Mouse (Mus musculus): ENCODE measurements around the gene Vsig2. TPM values are rescaled to one million over a fixed set of nuclear protein-coding genes. Genes with fewer than 3 reads are reported as not detected.

Vsig2 gene
- polyA plus RNA-seq, 1 experiment from 2014 or later: 33.3 TPM

DNA sequence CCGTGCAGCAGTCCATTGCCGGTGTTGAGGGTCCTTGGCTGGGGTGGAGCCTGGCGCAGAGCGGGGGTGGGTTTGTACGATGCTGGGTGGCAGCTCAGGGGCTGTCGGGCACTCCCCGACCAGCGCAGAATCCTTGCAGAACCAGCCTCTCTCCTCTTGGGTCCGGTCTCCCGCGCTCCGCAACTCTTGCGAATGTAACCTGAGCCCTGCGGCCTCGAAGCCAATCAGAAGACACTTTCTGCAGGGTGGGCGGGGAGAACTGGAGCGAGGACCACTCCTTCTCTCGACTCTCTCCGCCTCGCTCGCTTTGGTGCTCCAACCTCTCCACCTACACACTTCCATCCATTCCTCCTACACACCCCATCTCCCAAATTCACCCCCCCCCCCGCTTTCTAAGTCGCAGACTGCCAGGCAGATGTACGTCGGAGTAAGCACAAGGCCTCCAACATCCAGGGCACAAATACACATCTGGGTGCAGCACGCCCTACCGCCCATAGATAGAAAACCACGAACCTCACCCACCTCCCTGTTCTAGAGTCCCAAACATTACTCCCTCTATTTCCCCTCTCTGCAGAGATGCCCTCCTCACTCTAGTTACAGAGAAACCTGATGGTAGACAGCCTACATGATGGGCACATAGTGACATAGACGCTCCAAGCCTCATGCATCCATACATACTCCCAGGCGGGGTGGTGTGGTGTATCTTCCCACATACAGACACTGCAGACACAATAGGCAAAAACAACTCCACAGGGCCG lies 13.7 kb downstream of the Vsig2 start, which contains the start of gene Nrgn:
Gene Nrgn, minus strand, starts transcription at position 369 of the 758 bp plus-strand sequence.
- ATAC-seq (ENCODE audit: borderline replicate concordance, extremely low read depth, low FRiP score, low TSS enrichment): peak; percentile 93
- Histone ChIP-seq H3K4me3 (peak within 1 kb of the TSS; percentile 47), H3K27ac (no peak within 1 kb of the TSS), H3K27me3 (peaks cover 31% of the 10 kb centered on the region), H3K4me1 (peaks cover 18% of the 10 kb centered on the region), H3K9me3 (no peaks in the 10 kb centered on the region), H3K4me2 (peak within 1 kb of the TSS; percentile 83), H3K9ac (peak within 1 kb of the TSS; percentile 37; the same call in 1 of the 2 replicates), H3K36me3 (no peaks in the 10 kb centered on the region)
- WGBS: 4% methylated on average over 31 of the region's 31 CpGs

DNA sequence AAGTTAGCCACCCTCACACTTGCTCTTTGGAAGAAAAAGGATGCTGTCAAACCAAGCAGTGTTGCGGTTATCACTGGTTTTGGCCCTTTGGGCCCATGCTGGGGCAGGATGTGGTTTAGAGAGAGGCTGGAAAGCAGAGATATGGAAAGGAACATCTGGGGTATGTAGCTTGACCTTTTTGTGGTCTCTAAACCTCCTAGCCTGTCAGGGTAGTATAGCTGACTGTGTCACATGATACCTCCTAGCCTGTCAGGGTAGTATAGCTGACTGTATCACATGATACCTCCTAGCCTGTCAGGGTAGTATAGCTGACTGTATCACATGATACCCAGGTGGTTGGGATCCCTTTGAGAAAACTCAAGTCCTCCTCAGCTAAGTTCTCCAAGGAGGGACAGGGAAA lies 15.2 kb downstream of the Vsig2 start:
- H3K4me2 ChIP-seq: no peak overlapping the region
- H3K4me1 ChIP-seq: peaks cover 18% of the 10 kb centered on the region
- no peaks in the 10 kb centered on the region for H3K9me3 ChIP-seq
- peaks cover 31% of the 10 kb centered on the region for H3K27me3 ChIP-seq
- no peak for ATAC-seq (ENCODE audit: borderline replicate concordance, extremely low read depth, low FRiP score, low TSS enrichment)
- no peaks in the 10 kb centered on the region for H3K36me3 ChIP-seq
- H3K27ac ChIP-seq: no peak overlapping the region
- WGBS: 83% methylated on average over 1 of the region's 1 CpGs
- no peak overlapping the region for H3K9ac ChIP-seq
- H3K4me3 ChIP-seq: no peak overlapping the region

DNA sequence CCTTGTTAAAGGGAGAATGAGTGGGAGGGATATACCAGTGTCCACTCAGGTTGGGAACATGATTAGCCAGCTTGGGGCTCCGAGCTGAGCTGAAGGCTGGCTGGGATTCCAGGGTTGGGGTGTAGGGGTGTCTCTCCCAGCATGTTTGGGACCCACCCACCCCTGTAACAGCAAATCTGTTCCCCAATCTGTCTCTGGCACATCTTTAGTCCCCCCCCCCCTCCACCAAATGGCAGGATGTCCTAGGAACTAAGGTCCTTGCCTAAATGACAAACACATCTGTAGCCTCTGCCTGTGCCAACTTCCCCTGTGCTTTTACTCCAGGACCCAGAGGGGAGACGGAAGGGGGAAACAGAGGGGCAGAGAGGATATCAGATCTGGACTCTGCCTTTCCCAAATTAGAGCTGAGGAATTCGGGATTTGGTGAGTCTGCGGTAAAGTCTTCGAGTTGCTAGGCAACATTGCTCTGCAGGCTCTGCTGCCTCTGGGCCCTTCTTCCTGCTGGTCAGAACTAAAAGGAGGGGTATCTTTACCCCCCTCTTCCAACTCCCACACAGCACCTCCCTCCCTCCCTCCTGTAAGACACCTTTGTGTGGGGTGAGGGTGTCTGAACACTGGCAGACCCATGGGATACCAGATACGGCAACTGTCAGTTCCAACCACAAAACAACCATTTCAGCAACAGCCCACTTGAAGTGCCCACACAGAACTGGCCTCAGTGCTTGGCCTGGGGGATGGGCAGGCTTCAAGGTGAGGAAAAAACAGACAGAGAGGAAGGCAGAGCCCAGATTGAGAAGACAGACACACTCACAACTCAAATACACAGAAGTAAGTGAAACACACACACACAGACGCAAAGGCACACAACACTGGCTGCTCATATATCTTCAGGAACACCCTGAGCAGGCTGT lies 16.0 kb downstream of the Vsig2 start, which contains the start of gene Siae:
Gene Siae, plus strand, starts transcription at position 861 of the 911 bp plus-strand sequence.
- no peak for ATAC-seq (ENCODE audit: borderline replicate concordance, extremely low read depth, low FRiP score, low TSS enrichment)
- Histone ChIP-seq H3K4me3 (no peak within 1 kb of the TSS), H3K9me3 (no peaks in the 10 kb centered on the region), H3K4me2 (no peak within 1 kb of the TSS), H3K4me1 (peaks cover 18% of the 10 kb centered on the region), H3K27me3 (peaks cover 27% of the 10 kb centered on the region), H3K9ac (no peak within 1 kb of the TSS), H3K36me3 (no peaks in the 10 kb centered on the region), H3K27ac (no peak within 1 kb of the TSS)
- WGBS: 23% methylated on average over 7 of the region's 7 CpGs

DNA sequence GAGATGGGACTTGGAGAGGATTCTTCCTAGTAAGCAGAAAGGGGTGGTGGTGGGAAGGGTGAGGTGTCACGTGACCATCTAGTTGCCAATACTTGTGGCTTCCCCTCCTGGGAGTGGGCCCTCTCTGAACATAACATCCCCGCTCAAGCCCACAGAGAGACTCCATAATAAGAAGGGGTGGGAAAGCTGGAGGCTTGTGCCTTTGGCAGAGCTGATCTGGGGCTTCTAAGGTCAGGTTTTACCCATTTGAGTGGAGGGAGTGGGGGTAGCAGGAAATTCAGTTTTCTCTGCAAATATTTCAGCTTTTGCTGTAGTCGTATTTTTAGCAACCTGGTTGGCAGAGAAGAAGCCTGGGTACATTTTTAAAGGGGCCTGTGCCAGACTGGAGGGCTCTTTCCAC lies 17.3 kb downstream of the Vsig2 start:
- no peak for ATAC-seq (ENCODE audit: borderline replicate concordance, extremely low read depth, low FRiP score, low TSS enrichment)
- no peak overlapping the region for H3K9ac ChIP-seq
- H3K9me3 ChIP-seq: no peaks in the 10 kb centered on the region
- WGBS: 69% methylated on average over 3 of the region's 3 CpGs
- no peak overlapping the region for H3K4me3 ChIP-seq
- no peaks in the 10 kb centered on the region for H3K36me3 ChIP-seq
- H3K27me3 ChIP-seq: peaks cover 15% of the 10 kb centered on the region; the same call in 1 of the 2 replicates
- peaks cover 16% of the 10 kb centered on the region for H3K4me1 ChIP-seq
- no peak overlapping the region for H3K4me2 ChIP-seq
- H3K27ac ChIP-seq: no peak overlapping the region

DNA sequence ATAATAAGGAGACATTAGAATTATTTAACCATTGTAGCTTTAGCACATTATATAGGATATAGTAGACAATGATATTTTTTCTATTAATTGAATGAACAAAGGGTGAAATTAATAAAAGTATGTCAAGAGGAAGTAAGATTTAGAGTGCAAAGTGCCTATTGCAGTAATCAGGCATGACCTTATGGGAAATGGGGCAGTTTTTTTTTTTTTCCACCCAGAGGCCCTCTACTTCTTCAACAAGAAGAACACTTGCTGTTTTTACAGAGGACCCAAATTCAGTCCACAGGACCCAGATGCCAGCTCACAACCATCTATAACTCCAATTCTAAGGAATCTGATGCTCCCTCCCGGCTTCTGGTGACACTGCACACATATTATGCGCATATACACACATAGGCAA lies 21.6 kb downstream of the Vsig2 start:
- H3K27me3 ChIP-seq: no peaks in the 10 kb centered on the region
- H3K9me3 ChIP-seq: no peaks in the 10 kb centered on the region
- H3K9ac ChIP-seq: no peak overlapping the region
- H3K27ac ChIP-seq: no peak overlapping the region
- H3K4me3 ChIP-seq: no peak overlapping the region
- no peak overlapping the region for H3K4me2 ChIP-seq
- H3K36me3 ChIP-seq: no peaks in the 10 kb centered on the region
- H3K4me1 ChIP-seq: no peaks in the 10 kb centered on the region
- 93% methylated on average over 2 of the region's 2 CpGs for WGBS
- ATAC-seq (ENCODE audit: borderline replicate concordance, extremely low read depth, low FRiP score, low TSS enrichment): no peak

DNA sequence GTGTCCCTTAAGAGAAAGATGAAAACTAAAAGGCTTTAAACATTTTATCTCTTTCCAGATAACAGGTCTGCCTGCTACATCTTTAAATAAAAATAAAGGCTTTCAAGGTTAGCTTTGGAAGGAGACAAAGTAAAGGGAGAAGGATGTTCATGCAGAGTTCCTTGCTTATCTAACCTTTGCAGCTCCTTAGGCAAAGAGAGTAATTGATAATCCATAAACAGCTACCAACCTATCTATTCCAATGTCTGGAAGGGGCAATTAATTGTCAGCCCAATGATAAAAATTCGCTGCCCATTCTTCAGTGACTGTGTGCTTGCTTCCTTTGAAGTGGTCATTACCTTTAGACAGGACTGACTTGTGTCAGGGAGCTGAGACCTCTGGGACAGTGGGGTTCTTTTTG lies 24.8 kb downstream of the Vsig2 start:
- ATAC-seq (ENCODE audit: borderline replicate concordance, extremely low read depth, low FRiP score, low TSS enrichment): no peak
- 29% methylated on average over 1 of the region's 1 CpGs for WGBS
- H3K27me3 ChIP-seq: no peaks in the 10 kb centered on the region
- no peak overlapping the region for H3K4me3 ChIP-seq
- H3K9ac ChIP-seq: no peak overlapping the region
- H3K36me3 ChIP-seq: no peaks in the 10 kb centered on the region
- H3K9me3 ChIP-seq: no peaks in the 10 kb centered on the region
- peaks cover 14% of the 10 kb centered on the region for H3K4me1 ChIP-seq
- no peak overlapping the region for H3K4me2 ChIP-seq
- H3K27ac ChIP-seq: no peak overlapping the region

DNA sequence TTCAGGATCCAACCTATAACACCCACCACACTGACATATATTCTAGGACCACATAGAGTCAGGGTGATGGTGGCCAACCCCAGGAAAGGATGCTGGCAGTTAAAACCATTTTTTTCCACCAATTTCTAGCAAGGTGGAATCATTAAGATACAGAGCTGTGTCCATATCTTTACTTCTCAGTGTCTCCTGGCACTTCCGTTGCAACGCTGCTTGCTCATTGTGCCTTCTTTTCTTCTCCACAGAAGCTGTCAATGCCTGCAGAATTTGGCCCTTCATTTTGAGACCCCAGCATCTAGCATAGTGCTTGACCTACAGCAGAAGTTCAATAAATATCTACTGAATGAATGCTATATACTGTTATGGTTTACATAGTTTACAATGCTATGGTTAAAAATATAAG lies 28.0 kb downstream of the Vsig2 start:
- H3K9me3 ChIP-seq: no peaks in the 10 kb centered on the region
- 87% methylated on average over 2 of the region's 2 CpGs for WGBS

DNA sequence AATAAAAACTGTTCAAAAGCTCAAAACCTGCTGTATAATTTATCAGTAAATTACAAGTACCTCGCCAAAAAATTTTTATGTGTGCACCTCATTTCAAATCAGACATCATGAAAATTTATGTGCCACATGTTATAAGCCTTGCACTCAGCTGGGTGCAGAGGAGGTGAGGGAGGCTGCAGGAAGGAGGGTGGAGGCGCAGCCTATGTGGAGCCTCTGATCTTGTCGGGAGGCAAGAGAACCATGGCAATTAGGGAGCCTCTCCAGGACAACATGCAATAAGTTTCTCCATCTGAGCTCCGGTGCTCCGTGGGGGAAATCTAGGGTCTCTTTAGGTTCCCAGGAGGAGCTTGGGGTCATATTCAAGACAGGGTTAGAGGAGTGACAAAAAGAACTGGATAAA lies 28.4 kb downstream of the Vsig2 start:
- no peaks in the 10 kb centered on the region for H3K36me3 ChIP-seq
- H3K4me1 ChIP-seq: peaks cover 21% of the 10 kb centered on the region
- H3K27ac ChIP-seq: peak overlapping the region; percentile 59; the same call in 1 of the 2 replicates
- WGBS: 46% methylated on average over 5 of the region's 5 CpGs
- ATAC-seq (ENCODE audit: borderline replicate concordance, extremely low read depth, low FRiP score, low TSS enrichment): no peak
- H3K4me3 ChIP-seq: no peak overlapping the region
- H3K9me3 ChIP-seq: no peaks in the 10 kb centered on the region
- H3K27me3 ChIP-seq: no peaks in the 10 kb centered on the region
- peak overlapping the region; percentile 47 for H3K4me2 ChIP-seq
- H3K9ac ChIP-seq: no peak overlapping the region

More for the DNA sequence above, 28.0 kb downstream of the Vsig2 start:
- ATAC-seq (ENCODE audit: borderline replicate concordance, extremely low read depth, low FRiP score, low TSS enrichment): no peak
- Histone ChIP-seq H3K27ac (no peak overlapping the region), H3K4me2 (no peak overlapping the region), H3K4me3 (no peak overlapping the region), H3K27me3 (no peaks in the 10 kb centered on the region), H3K9ac (no peak overlapping the region), H3K36me3 (no peaks in the 10 kb centered on the region), H3K4me1 (peaks cover 21% of the 10 kb centered on the region)

DNA sequence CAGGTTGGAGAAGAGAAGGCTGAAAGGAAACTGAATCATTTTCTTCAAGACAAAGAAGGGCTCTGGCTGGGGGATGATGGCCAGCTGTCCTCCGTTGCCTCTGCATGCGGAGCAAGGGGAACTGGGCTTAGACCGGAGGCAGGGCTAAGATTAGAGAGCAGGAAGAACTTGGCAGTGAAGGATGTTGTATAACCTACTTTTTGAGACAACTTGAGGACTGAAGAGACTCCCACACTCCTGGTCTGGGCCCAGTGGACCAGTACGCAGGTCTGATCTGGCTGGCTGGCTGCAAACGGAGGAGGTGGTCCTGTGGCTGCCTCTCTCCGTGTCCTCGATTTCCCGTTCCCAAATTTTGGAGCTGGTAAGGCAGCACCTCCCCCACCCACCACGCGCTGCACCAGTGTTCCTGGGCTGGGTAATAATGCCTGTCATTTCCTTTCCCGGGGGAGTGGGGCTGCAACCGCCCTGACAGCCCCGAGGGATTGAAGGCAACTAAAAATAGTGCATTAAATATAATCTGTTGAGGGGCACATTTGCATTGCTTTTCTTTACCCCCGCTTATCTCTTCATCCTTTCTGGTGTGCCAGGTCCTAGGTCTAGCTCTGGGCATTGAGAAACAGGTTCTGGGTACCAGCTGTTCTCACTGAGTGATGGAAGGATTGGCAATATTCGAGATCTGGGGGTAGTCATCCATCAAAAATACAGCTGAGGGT lies 29.0 kb downstream of the Vsig2 start:
- Histone ChIP-seq H3K36me3 (no peaks in the 10 kb centered on the region), H3K4me2 (peak overlapping the region; percentile 47), H3K9me3 (no peaks in the 10 kb centered on the region), H3K27me3 (no peaks in the 10 kb centered on the region), H3K4me1 (peaks cover 21% of the 10 kb centered on the region), H3K4me3 (no peak overlapping the region), H3K9ac (no peak overlapping the region), H3K27ac (peak overlapping the region; percentile 59)
- 26% methylated on average over 15 of the region's 15 CpGs for WGBS
- ATAC-seq (ENCODE audit: borderline replicate concordance, extremely low read depth, low FRiP score, low TSS enrichment): peak; percentile 63; the same call in 1 of the 2 replicates

DNA sequence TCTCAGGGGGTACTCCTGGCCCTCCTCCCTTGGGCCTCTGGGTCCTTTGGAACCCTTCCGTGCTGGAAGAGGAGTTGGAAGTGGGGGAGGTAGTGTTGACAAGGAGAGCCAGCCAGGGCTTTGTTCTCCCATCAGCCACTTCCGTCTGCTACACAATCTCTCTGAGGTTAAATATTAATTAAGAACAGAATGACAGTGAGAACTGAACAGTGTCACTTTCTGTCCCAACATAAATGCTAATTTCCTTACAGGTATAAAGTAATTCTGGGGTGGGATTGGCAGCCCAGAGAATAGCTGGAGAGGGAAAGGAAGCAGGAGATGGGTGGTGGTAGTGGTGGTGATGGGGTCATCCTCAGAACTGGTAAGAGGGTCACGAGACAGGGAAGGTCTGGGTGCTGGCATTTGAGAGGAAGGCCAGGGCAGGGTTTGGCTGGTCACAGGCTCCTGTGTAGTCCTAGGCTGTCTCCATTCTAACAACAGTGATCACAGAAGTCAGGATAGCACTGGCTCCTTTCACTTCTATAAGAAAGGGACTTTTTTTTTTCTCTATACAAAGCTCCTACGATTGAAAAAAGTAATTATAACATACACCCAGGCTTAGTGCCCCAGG lies 29.7 kb downstream of the Vsig2 start:
- Histone ChIP-seq H3K27ac (peak overlapping the region; percentile 59), H3K36me3 (no peaks in the 10 kb centered on the region), H3K27me3 (no peaks in the 10 kb centered on the region), H3K9ac (no peak overlapping the region), H3K4me1 (peaks cover 21% of the 10 kb centered on the region), H3K4me3 (no peak overlapping the region), H3K4me2 (peak overlapping the region; percentile 47), H3K9me3 (no peaks in the 10 kb centered on the region)
- ATAC-seq (ENCODE audit: borderline replicate concordance, extremely low read depth, low FRiP score, low TSS enrichment): 0 out of 2 replicates have a peak, but pooled peaks have one; percentile 28
- 26% methylated on average over 4 of the region's 4 CpGs for WGBS

DNA sequence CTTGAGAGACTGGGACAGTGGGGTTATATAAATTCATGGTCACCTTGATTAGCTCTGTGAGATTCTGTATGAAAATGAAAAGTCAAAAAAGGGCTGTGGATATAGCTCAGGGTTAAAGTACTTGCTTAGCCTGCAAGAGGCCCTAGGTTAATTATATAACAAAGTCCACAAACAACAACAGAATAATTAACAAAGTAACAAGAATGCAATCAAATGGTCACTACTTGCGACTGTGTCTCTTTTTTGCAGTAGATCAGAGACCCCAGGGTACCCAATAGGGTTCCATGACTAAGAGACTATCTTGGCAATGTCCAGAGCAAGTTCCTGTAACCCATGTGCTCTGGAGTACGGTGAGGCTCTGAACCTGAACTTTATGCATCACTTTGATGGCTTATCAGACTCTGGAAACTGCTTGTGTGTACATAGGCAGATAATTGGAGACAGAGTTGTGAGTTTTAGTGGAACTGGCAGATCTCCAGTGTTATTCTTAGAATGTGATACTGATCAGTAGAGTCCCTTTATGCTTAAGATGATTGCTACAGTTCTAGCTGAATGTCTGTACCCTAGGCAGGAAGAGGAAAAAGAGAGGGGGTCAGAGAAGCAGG lies 30.3 kb downstream of the Vsig2 start:
- ATAC-seq (ENCODE audit: borderline replicate concordance, extremely low read depth, low FRiP score, low TSS enrichment): no peak
- 47% methylated on average over 2 of the region's 2 CpGs for WGBS

More for the DNA sequence above, 30.3 kb downstream of the Vsig2 start:
- no peaks in the 10 kb centered on the region for H3K36me3 ChIP-seq
- no peaks in the 10 kb centered on the region for H3K27me3 ChIP-seq
- H3K4me1 ChIP-seq: peaks cover 21% of the 10 kb centered on the region
- no peak overlapping the region for H3K4me2 ChIP-seq
- H3K4me3 ChIP-seq: no peak overlapping the region
- no peak overlapping the region for H3K9ac ChIP-seq
- H3K27ac ChIP-seq: no peak overlapping the region
- H3K9me3 ChIP-seq: no peaks in the 10 kb centered on the region
